Mouse (Mus musculus): Measurements from ENCODE around the gene Cacna1s. TPM values are rescaled to one million over a fixed set of nuclear protein-coding genes. Genes with fewer than 3 reads are reported as not detected.
A peak's percentile ranks its signal among the peaks of the same experiment; 100 is the strongest.

The Cacna1s gene
- polyA plus RNA-seq, 1 experiment from 2014 or later, result 0.07 TPM

GRCm38 (mm10) chr1:136135777-136136444, 83.4 kb downstream of the Cacna1s start:
- H3K4me1 ChIP-seq (replicated peaks), result peaks cover 100% of the 10 kb centered on the region
- peak overlapping the region; percentile 46; the same call in 1 of the 2 replicates for H3K27ac ChIP-seq
- H3K27me3 ChIP-seq (ENCODE audit: insufficient read depth, poor library complexity, severe bottlenecking), result peaks cover 38% of the 10 kb centered on the region
- WGBS, result 64% methylated on average over 6 of the region's 6 CpGs
- no peaks in the 10 kb centered on the region for H3K9me3 ChIP-seq
- H3K36me3 ChIP-seq, result no peaks in the 10 kb centered on the region
- no peak overlapping the region for H3K4me3 ChIP-seq
- DNase-seq (ENCODE audit: low spot score), result no peak

GRCm38 (mm10) chr1:136136547-136136946, 84.0 kb downstream of the Cacna1s start:
- H3K4me3 ChIP-seq, result no peak overlapping the region
- H3K27me3 ChIP-seq (ENCODE audit: insufficient read depth, poor library complexity, severe bottlenecking), result peaks cover 42% of the 10 kb centered on the region
- H3K4me1 ChIP-seq (replicated peaks), result peaks cover 100% of the 10 kb centered on the region
- no peak overlapping the region for H3K27ac ChIP-seq
- 28% methylated on average over 4 of the region's 4 CpGs for WGBS
- DNase-seq (ENCODE audit: low spot score), result no peak
- no peaks in the 10 kb centered on the region for H3K9me3 ChIP-seq
- H3K36me3 ChIP-seq, result no peaks in the 10 kb centered on the region

GRCm38 (mm10) chr1:136137071-136137531, 84.6 kb downstream of the Cacna1s start:
- no peak overlapping the region for H3K4me3 ChIP-seq
- no peak for DNase-seq (ENCODE audit: low spot score)
- 21% methylated on average over 7 of the region's 7 CpGs for WGBS
- peaks cover 41% of the 10 kb centered on the region for H3K27me3 ChIP-seq (ENCODE audit: insufficient read depth, poor library complexity, severe bottlenecking)
- H3K4me1 ChIP-seq (replicated peaks), result peaks cover 100% of the 10 kb centered on the region
- no peaks in the 10 kb centered on the region for H3K9me3 ChIP-seq
- H3K27ac ChIP-seq, result peak overlapping the region; percentile 60; the same call in 1 of the 2 replicates
- H3K36me3 ChIP-seq, result no peaks in the 10 kb centered on the region

GRCm38 (mm10) chr1:136137575-136137974, 85.0 kb downstream of the Cacna1s start:
- peaks cover 100% of the 10 kb centered on the region for H3K4me1 ChIP-seq (replicated peaks)
- H3K36me3 ChIP-seq, result no peaks in the 10 kb centered on the region
- peak overlapping the region; percentile 60 for H3K27ac ChIP-seq
- H3K27me3 ChIP-seq (ENCODE audit: insufficient read depth, poor library complexity, severe bottlenecking), result peaks cover 36% of the 10 kb centered on the region
- no peak for DNase-seq (ENCODE audit: low spot score)
- 7% methylated on average over 4 of the region's 4 CpGs for WGBS
- no peaks in the 10 kb centered on the region for H3K9me3 ChIP-seq
- 0 out of 2 replicates have a peak overlapping the region, but pooled peaks have one; percentile 6 for H3K4me3 ChIP-seq

GRCm38 (mm10) chr1:136138191-136138830, 85.8 kb downstream of the Cacna1s start:
- 41% methylated on average over 10 of the region's 10 CpGs for WGBS
- H3K4me1 ChIP-seq (replicated peaks), result peaks cover 100% of the 10 kb centered on the region
- H3K36me3 ChIP-seq, result no peaks in the 10 kb centered on the region
- H3K9me3 ChIP-seq, result no peaks in the 10 kb centered on the region
- no peak for DNase-seq (ENCODE audit: low spot score)
- H3K4me3 ChIP-seq, result peak overlapping the region; percentile 6; the same call in 1 of the 2 replicates
- H3K27me3 ChIP-seq (ENCODE audit: insufficient read depth, poor library complexity, severe bottlenecking), result peaks cover 29% of the 10 kb centered on the region
- H3K27ac ChIP-seq, result peak overlapping the region; percentile 60

- H3K36me3 ChIP-seq, result peaks cover 8% of the 10 kb centered on the region
- H3K4me1 ChIP-seq (replicated peaks), result peaks cover 97% of the 10 kb centered on the region
- peak overlapping the region; percentile 67 for H3K4me3 ChIP-seq
- peak overlapping the region; percentile 96 for H3K27ac ChIP-seq
- WGBS, result under 1% methylated on average over 32 of the region's 32 CpGs
- peaks cover 12% of the 10 kb centered on the region; the same call in 1 of the 2 replicates for H3K27me3 ChIP-seq (ENCODE audit: insufficient read depth, poor library complexity, severe bottlenecking)
- H3K9me3 ChIP-seq, result no peaks in the 10 kb centered on the region
- peak; percentile 75 for DNase-seq (ENCODE audit: low spot score)
These were observed 87.6 kb downstream of the Cacna1s start for GRCm38 (mm10) chr1:136139990-136140640.

- Histone ChIP-seq H3K4me3 (no peak overlapping the region), H3K36me3 (peaks cover 16% of the 10 kb centered on the region), H3K27ac (peak overlapping the region; percentile 41; the same call in 1 of the 2 replicates), H3K4me1 (replicated peaks) (peaks cover 85% of the 10 kb centered on the region), H3K27me3 (ENCODE audit: insufficient read depth, poor library complexity, severe bottlenecking) (peaks cover 10% of the 10 kb centered on the region; the same call in 1 of the 2 replicates), H3K9me3 (no peaks in the 10 kb centered on the region)
- DNase-seq (ENCODE audit: low spot score), result no peak
- 88% methylated on average over 11 of the region's 11 CpGs for WGBS
These were observed 88.8 kb downstream of the Cacna1s start for GRCm38 (mm10) chr1:136141176-136141950.

GRCm38 (mm10) chr1:136142336-136142735, 89.8 kb downstream of the Cacna1s start:
- DNase-seq (ENCODE audit: low spot score), result peak; percentile 37
- Histone ChIP-seq H3K4me1 (replicated peaks) (peaks cover 75% of the 10 kb centered on the region), H3K36me3 (peaks cover 26% of the 10 kb centered on the region), H3K9me3 (no peaks in the 10 kb centered on the region), H3K4me3 (no peak overlapping the region), H3K27ac (peak overlapping the region; percentile 73), H3K27me3 (ENCODE audit: insufficient read depth, poor library complexity, severe bottlenecking) (peaks cover 10% of the 10 kb centered on the region; the same call in 1 of the 2 replicates)
- WGBS, result 53% methylated on average over 6 of the region's 6 CpGs

GRCm38 (mm10) chr1:136143514-136143913, 91.0 kb downstream of the Cacna1s start:
- no peak for DNase-seq (ENCODE audit: low spot score)

GRCm38 (mm10) chr1:136149702-136150101, 97.2 kb downstream of the Cacna1s start:
- no peak for DNase-seq (ENCODE audit: low spot score)
- Histone ChIP-seq H3K36me3 (peaks cover 96% of the 10 kb centered on the region), H3K27me3 (ENCODE audit: insufficient read depth, poor library complexity, severe bottlenecking) (no peaks in the 10 kb centered on the region), H3K4me3 (no peak overlapping the region), H3K4me1 (replicated peaks) (peaks cover 3% of the 10 kb centered on the region; the same call in 1 of the 2 replicates), H3K27ac (no peak overlapping the region), H3K9me3 (no peaks in the 10 kb centered on the region)
- WGBS, result 85% methylated on average over 9 of the region's 9 CpGs

More at GRCm38 (mm10) chr1:136143514-136143913, 91.0 kb downstream of the Cacna1s start:
- Histone ChIP-seq H3K27me3 (ENCODE audit: insufficient read depth, poor library complexity, severe bottlenecking) (peaks cover 9% of the 10 kb centered on the region; the same call in 1 of the 2 replicates), H3K4me1 (replicated peaks) (peaks cover 63% of the 10 kb centered on the region), H3K4me3 (no peak overlapping the region), H3K27ac (peak overlapping the region; percentile 24; the same call in 1 of the 2 replicates), H3K9me3 (no peaks in the 10 kb centered on the region), H3K36me3 (peaks cover 37% of the 10 kb centered on the region)
- 69% methylated on average over 10 of the region's 10 CpGs for WGBS

- Histone ChIP-seq H3K36me3 (peaks cover 100% of the 10 kb centered on the region), H3K27ac (no peak overlapping the region), H3K27me3 (ENCODE audit: insufficient read depth, poor library complexity, severe bottlenecking) (no peaks in the 10 kb centered on the region), H3K4me1 (replicated peaks) (no peaks in the 10 kb centered on the region), H3K4me3 (no peak overlapping the region), H3K9me3 (no peaks in the 10 kb centered on the region)
- WGBS, result 95% methylated on average over 8 of the region's 8 CpGs
- DNase-seq (ENCODE audit: low spot score), result no peak
These were observed 98.8 kb downstream of the Cacna1s start for GRCm38 (mm10) chr1:136151371-136151770.

- DNase-seq (ENCODE audit: low spot score), result no peak
- peaks cover 98% of the 10 kb centered on the region for H3K36me3 ChIP-seq
- no peak overlapping the region for H3K4me3 ChIP-seq
- H3K27me3 ChIP-seq (ENCODE audit: insufficient read depth, poor library complexity, severe bottlenecking), result no peaks in the 10 kb centered on the region
- WGBS, result 94% methylated on average over 4 of the region's 4 CpGs
- no peaks in the 10 kb centered on the region for H3K9me3 ChIP-seq
- no peak overlapping the region for H3K27ac ChIP-seq
- H3K4me1 ChIP-seq (replicated peaks), result 0 out of 2 replicates have a peak, but pooled peaks cover 5% of the 10 kb centered on the region
These were observed 103.8 kb downstream of the Cacna1s start for GRCm38 (mm10) chr1:136156304-136156703.

Measured in hindbrain, embryonic 10.5 days (tissue).